Mouse (Mus musculus) neural tube, embryonic 15.5 days (tissue): ENCODE data around the gene Upk3bl. TPM values are rescaled to one million over a fixed set of nuclear protein-coding genes. Genes with fewer than 3 reads are reported as not detected.

Experiments used
- ATAC-seq: fragments of 200-750 bp; cut with Nextera tagmentation; 2 replicates; pipeline ENCODE4 v1.8.0; 2017; ENCODE audit warnings: mild to moderate bottlenecking, moderate TSS enrichment, moderate library complexity; ENCODE audit not compliant: low FRiP score
- H3K27ac ChIP-seq: fragments of 300-500 bp; sonication (generic); replicated peaks from 2 replicates; pipeline ENCODE4 v1.5.1; 2015; ENCODE audit warnings: mild to moderate bottlenecking, inconsistent platforms
- H3K27me3 ChIP-seq: fragments of 300-500 bp; sonication (generic); replicated peaks from 2 replicates; pipeline ENCODE4 v1.6.1; 2015; ENCODE audit warnings: inconsistent platforms
- H3K36me3 ChIP-seq: fragments of 300-500 bp; sonication (generic); 2 replicates; pipeline ENCODE4 v1.6.1; 2015; ENCODE audit warnings: inconsistent platforms
- H3K4me1 ChIP-seq: fragments of 300-500 bp; sonication (generic); 2 replicates; pipeline ENCODE4 v1.6.1; 2015; ENCODE audit warnings: inconsistent platforms
- H3K4me2 ChIP-seq: fragments of 300-500 bp; sonication (generic); 2 replicates; pipeline ENCODE4 v1.6.1; 2015; ENCODE audit warnings: inconsistent platforms, mild to moderate bottlenecking, moderate library complexity
- H3K4me3 ChIP-seq: fragments of 300-500 bp; sonication (generic); replicated peaks from 2 replicates; pipeline ENCODE4 v1.5.1; 2015; ENCODE audit warnings: mild to moderate bottlenecking, inconsistent platforms
- H3K9ac ChIP-seq: fragments of 300-500 bp; sonication (generic); replicated peaks from 2 replicates; pipeline ENCODE4 v1.6.1; 2015; ENCODE audit warnings: mild to moderate bottlenecking, inconsistent platforms
- H3K9me3 ChIP-seq: fragments of 300-500 bp; sonication (generic); replicated peaks from 2 replicates; pipeline ENCODE4 v1.6.1; 2016; ENCODE audit warnings: inconsistent platforms
- WGBS: fragments of 180-500 bp; shearing (Covaris S2); methylation state at CpG from one replicate; pipeline ENCODE4 v1.1.7; 2015; ENCODE audit warnings: mixed read lengths; 5-methylcytosine and 5-hydroxymethylcytosine counted together
- polyA plus RNA-seq: library from polyadenylated mRNA; unstranded; fragments of >200 nt; fragmentation: Nextera tagmentation; extraction: Ambion mirVana; gene quantifications from 2 replicates; pipeline ENCODE4 v1.2.1, GENCODE M21; 2015

The Upk3bl gene
- polyA plus RNA-seq = 1.2 TPM in 1 of 2 replicates, not detected in the other

- no peak for ATAC-seq
- Histone ChIP-seq H3K4me3 (no peak within 1 kb of the TSS), H3K36me3 (no peaks in the 10 kb centered on the region), H3K9ac (no peak within 1 kb of the TSS), H3K27me3 (no peaks in the 10 kb centered on the region), H3K27ac (no peak within 1 kb of the TSS), H3K4me1 (peaks cover 12% of the 10 kb centered on the region), H3K4me2 (no peak within 1 kb of the TSS), H3K9me3 (no peaks in the 10 kb centered on the region)
- WGBS = 91% methylated on average over 11 of the region's 11 CpGs
These were observed at the start of gene Upk3bl for GRCm38 (mm10) chr5:136054301-136055077. Gene Upk3bl, plus strand, starts transcription at chr5:136054492.

GRCm38 (mm10) chr5:136004537-136004936 lies 49.8 kb upstream of the Upk3bl start:
- ATAC-seq = no peak
- Histone ChIP-seq H3K4me1 (peaks cover 9% of the 10 kb centered on the region; the same call in 1 of the 2 replicates), H3K4me3 (no peak overlapping the region), H3K27me3 (no peaks in the 10 kb centered on the region), H3K9me3 (no peaks in the 10 kb centered on the region), H3K27ac (no peak overlapping the region), H3K9ac (no peak overlapping the region), H3K36me3 (peaks cover 8% of the 10 kb centered on the region), H3K4me2 (no peak overlapping the region)
- 81% methylated on average over 4 of the region's 4 CpGs for WGBS

- no peak for ATAC-seq
- no peaks in the 10 kb centered on the region for H3K27me3 ChIP-seq
- H3K4me2 ChIP-seq = no peak overlapping the region
- H3K27ac ChIP-seq = no peak overlapping the region
- no peaks in the 10 kb centered on the region for H3K9me3 ChIP-seq
- no peak overlapping the region for H3K4me3 ChIP-seq
- peaks cover 30% of the 10 kb centered on the region for H3K36me3 ChIP-seq
- WGBS = 81% methylated on average over 7 of the region's 7 CpGs
- H3K4me1 ChIP-seq = peaks cover 9% of the 10 kb centered on the region; the same call in 1 of the 2 replicates
- H3K9ac ChIP-seq = no peak overlapping the region
These were observed 46.5 kb upstream of the Upk3bl start for GRCm38 (mm10) chr5:136007745-136008144.

- WGBS = 88% methylated on average over 10 of the region's 10 CpGs
- H3K4me2 ChIP-seq = no peak overlapping the region
- H3K4me1 ChIP-seq = peaks cover 16% of the 10 kb centered on the region
- no peak overlapping the region for H3K27ac ChIP-seq
- H3K9ac ChIP-seq = no peak overlapping the region
- no peak for ATAC-seq
- peaks cover 37% of the 10 kb centered on the region for H3K36me3 ChIP-seq
- H3K9me3 ChIP-seq = no peaks in the 10 kb centered on the region
- no peaks in the 10 kb centered on the region for H3K27me3 ChIP-seq
- no peak overlapping the region for H3K4me3 ChIP-seq
These were observed 39.4 kb upstream of the Upk3bl start for GRCm38 (mm10) chr5:136014877-136015276.

- Histone ChIP-seq H3K4me2 (no peak overlapping the region), H3K36me3 (peaks cover 30% of the 10 kb centered on the region), H3K27me3 (no peaks in the 10 kb centered on the region), H3K9ac (no peak overlapping the region), H3K27ac (no peak overlapping the region), H3K4me3 (no peak overlapping the region), H3K9me3 (no peaks in the 10 kb centered on the region), H3K4me1 (peaks cover 16% of the 10 kb centered on the region)
- 78% methylated on average over 10 of the region's 10 CpGs for WGBS
- no peak for ATAC-seq
These were observed 38.7 kb upstream of the Upk3bl start for GRCm38 (mm10) chr5:136015586-136015985.

- ATAC-seq = no peak
- H3K4me3 ChIP-seq = no peak overlapping the region
- no peaks in the 10 kb centered on the region for H3K27me3 ChIP-seq
- H3K9ac ChIP-seq = no peak overlapping the region
- H3K9me3 ChIP-seq = no peaks in the 10 kb centered on the region
- H3K4me1 ChIP-seq = peaks cover 16% of the 10 kb centered on the region
- WGBS = 74% methylated on average over 10 of the region's 10 CpGs
- H3K27ac ChIP-seq = no peak overlapping the region; the same call in 1 of the 2 replicates
- H3K4me2 ChIP-seq = no peak overlapping the region
- peaks cover 27% of the 10 kb centered on the region for H3K36me3 ChIP-seq
These were observed 38.0 kb upstream of the Upk3bl start for GRCm38 (mm10) chr5:136016014-136016876.

- H3K36me3 ChIP-seq = peaks cover 17% of the 10 kb centered on the region
- H3K4me2 ChIP-seq = no peak overlapping the region
- no peak overlapping the region for H3K9ac ChIP-seq
- no peak overlapping the region for H3K27ac ChIP-seq
- WGBS = 84% methylated on average over 6 of the region's 6 CpGs
- no peaks in the 10 kb centered on the region for H3K27me3 ChIP-seq
- H3K9me3 ChIP-seq = no peaks in the 10 kb centered on the region
- no peak for ATAC-seq
- no peak overlapping the region for H3K4me3 ChIP-seq
- H3K4me1 ChIP-seq = peaks cover 16% of the 10 kb centered on the region
These were observed 37.0 kb upstream of the Upk3bl start for GRCm38 (mm10) chr5:136017262-136017661.

- peaks cover 16% of the 10 kb centered on the region for H3K4me1 ChIP-seq
These were observed 35.6 kb upstream of the Upk3bl start for GRCm38 (mm10) chr5:136018726-136019125.

GRCm38 (mm10) chr5:136019907-136020306 lies 34.4 kb upstream of the Upk3bl start:
- Histone ChIP-seq H3K4me2 (no peak overlapping the region), H3K36me3 (peaks cover 2% of the 10 kb centered on the region; the same call in 1 of the 2 replicates), H3K27me3 (no peaks in the 10 kb centered on the region), H3K9ac (no peak overlapping the region), H3K27ac (no peak overlapping the region), H3K9me3 (no peaks in the 10 kb centered on the region), H3K4me3 (no peak overlapping the region), H3K4me1 (peaks cover 16% of the 10 kb centered on the region)
- WGBS = 35% methylated on average over 1 of the region's 1 CpGs
- no peak for ATAC-seq

More at GRCm38 (mm10) chr5:136018726-136019125, 35.6 kb upstream of the Upk3bl start:
- H3K27me3 ChIP-seq = no peaks in the 10 kb centered on the region
- H3K4me3 ChIP-seq = no peak overlapping the region
- no peak for ATAC-seq
- H3K4me2 ChIP-seq = no peak overlapping the region
- no peak overlapping the region for H3K27ac ChIP-seq
- no peaks in the 10 kb centered on the region for H3K9me3 ChIP-seq
- H3K36me3 ChIP-seq = peaks cover 6% of the 10 kb centered on the region; the same call in 1 of the 2 replicates
- H3K9ac ChIP-seq = no peak overlapping the region
- WGBS = 86% methylated on average over 2 of the region's 2 CpGs

- H3K9me3 ChIP-seq = no peaks in the 10 kb centered on the region
- no peaks in the 10 kb centered on the region for H3K27me3 ChIP-seq
- H3K36me3 ChIP-seq = peaks cover 32% of the 10 kb centered on the region
- H3K27ac ChIP-seq = no peak overlapping the region
- no peak for ATAC-seq
- 91% methylated on average over 3 of the region's 3 CpGs for WGBS
- no peaks in the 10 kb centered on the region for H3K4me1 ChIP-seq
- no peak overlapping the region for H3K9ac ChIP-seq
- H3K4me2 ChIP-seq = no peak overlapping the region
- H3K4me3 ChIP-seq = no peak overlapping the region
These were observed 28.6 kb upstream of the Upk3bl start for GRCm38 (mm10) chr5:136025712-136026111.

- Histone ChIP-seq H3K4me3 (no peak overlapping the region), H3K9ac (no peak overlapping the region), H3K4me1 (no peaks in the 10 kb centered on the region), H3K4me2 (no peak overlapping the region), H3K36me3 (peaks cover 43% of the 10 kb centered on the region), H3K9me3 (no peaks in the 10 kb centered on the region), H3K27me3 (no peaks in the 10 kb centered on the region), H3K27ac (no peak overlapping the region)
- no peak for ATAC-seq
- WGBS = 89% methylated on average over 9 of the region's 9 CpGs
These were observed 27.4 kb upstream of the Upk3bl start for GRCm38 (mm10) chr5:136026859-136027258.
